Mouse (Mus musculus) small intestine, adult 2 months (tissue): Measurements from ENCODE around the gene Rufy4.

Source experiments
- CTCF ChIP-seq: fragments of 200-500 bp; IDR thresholded peaks from 2 replicates; pipeline ENCODE4 v1.5.1; 2012; ENCODE audit warnings: low read depth, mild to moderate bottlenecking, control low read depth, inconsistent platforms, low read length, moderate library complexity, mixed read lengths; ENCODE audit not compliant: insufficient replicate concordance, insufficient read length; ENCODE audit errors: extremely low read depth
- POLR2A ChIP-seq: fragments of 200-500 bp; IDR thresholded peaks from 2 replicates; pipeline ENCODE4 v1.6.1; 2012; ENCODE audit warnings: low read depth, mild to moderate bottlenecking, control low read depth, inconsistent platforms, low read length, moderate library complexity

DNA sequence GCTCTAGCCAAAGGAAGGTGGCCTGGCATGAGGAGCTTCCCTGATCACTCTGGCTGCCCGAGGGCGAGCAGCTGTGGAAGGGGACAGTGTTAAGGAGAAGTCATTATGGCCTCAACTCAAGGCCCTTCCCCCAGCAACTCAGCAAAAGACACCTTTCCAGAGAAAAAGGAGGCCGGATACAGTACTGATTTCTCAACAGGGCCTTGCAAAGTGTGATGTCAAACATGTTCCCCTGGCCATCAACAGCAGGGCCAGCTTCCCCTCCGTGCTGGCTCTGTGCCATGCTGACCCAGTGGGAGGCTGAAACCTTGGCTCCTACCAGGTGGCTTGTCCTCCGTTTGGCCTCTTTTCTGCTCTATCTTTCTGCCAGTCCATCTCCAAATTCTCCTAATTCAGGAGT, 41.8 kb downstream of the Rufy4 start:
- TF ChIP-seq POLR2A, result no peak
- no peak for TF ChIP-seq CTCF
